ENCODE assay signal across 9 mouse cellular contexts in genomic region chr9:102636553-102636952, GRCm38 (mm10). TPM values are rescaled to one million over a fixed set of nuclear protein-coding genes. Genes with fewer than 3 reads are reported as not detected.
DNase-seq lines count a peak whose midpoint lies in the region; ATAC-seq lines count a peak whose summit lies in the region.
"Had no signal": no experiment of that assay in that cellular context is flagged by ENCODE, and none has a peak within 500 bp of the region (broad histone marks: within the 10 kb centered on the region; RNA-seq: fewer than 3 reads in every experiment).

No protein-coding gene starts in this region.

- H3K36me3 ChIP-seq in forebrain, embryonic 16.5 days (ENCODE audit: control insufficient read depth, insufficient read depth), result peaks cover 5% of the 10 kb centered on the region; the same call in 1 of the 2 replicates
- H3K36me3 ChIP-seq: heart, embryonic 15.5 days had no signal

- peaks cover 8% of the 10 kb centered on the region; the same call in 1 of the 2 replicates for H3K4me1 ChIP-seq in forebrain, embryonic 16.5 days (replicated peaks; ENCODE audit: control insufficient read depth, insufficient read depth, low read length)

- H3K9me3 ChIP-seq in forebrain, embryonic 16.5 days (ENCODE audit: control insufficient read depth, low read length), result no peaks in the 10 kb centered on the region
- H3K9me3 ChIP-seq: heart, embryonic 15.5 days had no signal

- H3K4me3 ChIP-seq in forebrain, embryonic 16.5 days (replicated peaks; ENCODE audit: low read length), result no peak overlapping the region
- H3K4me3 ChIP-seq: heart, embryonic 15.5 days had no signal

- peak; percentile 36 for ATAC-seq in forebrain, embryonic 16.5 days

- DNase-seq in gastrocnemius, adult 18-20 months (ENCODE audit: low spot score), result peak; percentile 65
- DNase-seq in gastrocnemius, postnatal 25 days, result no peak
- peak; percentile 63 for DNase-seq in ES-CJ7 (ENCODE audit: low read depth, low spot score)
- DNase-seq in cerebellum, adult 11-12 months, result peak; percentile 44
- peak; percentile 79 for DNase-seq in kidney, postnatal 10 days
- peak; percentile 73 for DNase-seq in lung, postnatal 14 days
- DNase-seq in retina, postnatal 7 days (ENCODE audit: low read depth, low spot score), result peak; percentile 56

- H3K4me2 ChIP-seq in forebrain, embryonic 16.5 days (ENCODE audit: low read length), result no peak overlapping the region
- H3K4me2 ChIP-seq: heart, embryonic 15.5 days had no signal

- WGBS in forebrain, embryonic 16.5 days, result 0% methylated on average over 4 of the region's 4 CpGs

- H3K27me3 ChIP-seq in forebrain, embryonic 16.5 days (replicated peaks; ENCODE audit: control insufficient read depth, insufficient read depth, low read length), result no peaks in the 10 kb centered on the region
- H3K27me3 ChIP-seq: heart, embryonic 15.5 days had no signal

- no peak overlapping the region for H3K9ac ChIP-seq in forebrain, embryonic 16.5 days (replicated peaks; ENCODE audit: low read depth, low read length)
- H3K9ac ChIP-seq: heart, embryonic 15.5 days had no signal

- no peak overlapping the region for H3K27ac ChIP-seq in forebrain, embryonic 16.5 days (ENCODE audit: low read length)
- H3K27ac ChIP-seq: heart, embryonic 15.5 days had no signal

RNA-seq across cellular contexts. Expression of gene Cep63, which starts 10.2 kb away (rescaled TPM):
- total RNA-seq in gastrocnemius, adult 18-20 months (2021), result 10 to 100 TPM; 21.7 to 23.8 TPM
- total RNA-seq in gastrocnemius, postnatal 25 days (2021), result 10 to 100 TPM; 19.1 to 22.4 TPM
- 43.7 and 50.3 TPM in 2 replicates for polyA plus RNA-seq in forebrain, embryonic 16.5 days (2015; fragmentation: Nextera tagmentation; extraction: Ambion mirVana)

RNA-seq across cellular contexts. Expression of gene Anapc13, which starts 10.5 kb away (rescaled TPM):
- total RNA-seq in gastrocnemius, adult 18-20 months (2021), result 100 to 1,000 TPM; 232 to 241 TPM
- 100 to 1,000 TPM; 186 to 188 TPM for total RNA-seq in gastrocnemius, postnatal 25 days (2021)
- 109 and 111 TPM in 2 replicates for polyA plus RNA-seq in forebrain, embryonic 16.5 days (2015; fragmentation: Nextera tagmentation; extraction: Ambion mirVana)
